Mouse (Mus musculus) liver, embryonic 13.5 days (tissue): ENCODE results near the gene Zfhx3. TPM values are rescaled to one million over a fixed set of nuclear protein-coding genes. Genes with fewer than 3 reads are reported as not detected.

Experiments used
- ATAC-seq: fragments of 200-750 bp; cut with Nextera tagmentation; 2 replicates; pipeline ENCODE4 v1.8.0; 2017; ENCODE audit warnings: low read depth, mild to moderate bottlenecking, moderate number of reproducible peaks, moderate library complexity
- DNase-seq: peaks from one replicate; pipeline ENCODE4 v3.0.0; 2022
- H3K27ac ChIP-seq: fragments of 300-500 bp; sonication (generic); 2 replicates; pipeline ENCODE4 v1.5.1; 2015; ENCODE audit warnings: moderate library complexity, mild to moderate bottlenecking, inconsistent platforms
- H3K27me3 ChIP-seq: fragments of 300-500 bp; sonication (generic); 2 replicates; pipeline ENCODE4 v1.6.1; 2015; ENCODE audit warnings: mild to moderate bottlenecking, inconsistent platforms
- H3K36me3 ChIP-seq: fragments of 300-500 bp; sonication (generic); 2 replicates; pipeline ENCODE4 v1.6.1; 2015; ENCODE audit warnings: mild to moderate bottlenecking, inconsistent platforms
- H3K4me1 ChIP-seq: fragments of 300-500 bp; sonication (generic); replicated peaks from 2 replicates; pipeline ENCODE4 v1.6.1; 2015; ENCODE audit warnings: inconsistent platforms
- H3K4me2 ChIP-seq: fragments of 300-500 bp; sonication (generic); 2 replicates; pipeline ENCODE4 v1.6.1; 2015; ENCODE audit warnings: inconsistent platforms, mild to moderate bottlenecking, moderate library complexity
- H3K4me3 ChIP-seq: fragments of 300-500 bp; sonication (generic); replicated peaks from 2 replicates; pipeline ENCODE4 v1.5.1; 2015; ENCODE audit warnings: mild to moderate bottlenecking, inconsistent platforms
- H3K9ac ChIP-seq: fragments of 300-500 bp; sonication (generic); 2 replicates; pipeline ENCODE4 v1.6.1; 2015; ENCODE audit warnings: mild to moderate bottlenecking, inconsistent platforms
- H3K9me3 ChIP-seq: fragments of 300-500 bp; sonication (generic); replicated peaks from 2 replicates; pipeline ENCODE4 v1.6.1; 2016; ENCODE audit warnings: inconsistent platforms
- WGBS: fragments of 180-500 bp; shearing (Covaris S2); methylation state at CpG from one replicate; pipeline ENCODE4 v1.1.7; 2015; ENCODE audit not compliant: insufficient replicate concordance; 5-methylcytosine and 5-hydroxymethylcytosine counted together
- polyA plus RNA-seq: library from polyadenylated mRNA; unstranded; fragments of >200 nt; fragmentation: Nextera tagmentation; extraction: Ambion mirVana; gene quantifications from 2 replicates; pipeline ENCODE4 v1.2.1, GENCODE M21; 2015

Gene Zfhx3
- polyA plus RNA-seq, 1 experiment from 2014 or later: 1.0 TPM

DNA sequence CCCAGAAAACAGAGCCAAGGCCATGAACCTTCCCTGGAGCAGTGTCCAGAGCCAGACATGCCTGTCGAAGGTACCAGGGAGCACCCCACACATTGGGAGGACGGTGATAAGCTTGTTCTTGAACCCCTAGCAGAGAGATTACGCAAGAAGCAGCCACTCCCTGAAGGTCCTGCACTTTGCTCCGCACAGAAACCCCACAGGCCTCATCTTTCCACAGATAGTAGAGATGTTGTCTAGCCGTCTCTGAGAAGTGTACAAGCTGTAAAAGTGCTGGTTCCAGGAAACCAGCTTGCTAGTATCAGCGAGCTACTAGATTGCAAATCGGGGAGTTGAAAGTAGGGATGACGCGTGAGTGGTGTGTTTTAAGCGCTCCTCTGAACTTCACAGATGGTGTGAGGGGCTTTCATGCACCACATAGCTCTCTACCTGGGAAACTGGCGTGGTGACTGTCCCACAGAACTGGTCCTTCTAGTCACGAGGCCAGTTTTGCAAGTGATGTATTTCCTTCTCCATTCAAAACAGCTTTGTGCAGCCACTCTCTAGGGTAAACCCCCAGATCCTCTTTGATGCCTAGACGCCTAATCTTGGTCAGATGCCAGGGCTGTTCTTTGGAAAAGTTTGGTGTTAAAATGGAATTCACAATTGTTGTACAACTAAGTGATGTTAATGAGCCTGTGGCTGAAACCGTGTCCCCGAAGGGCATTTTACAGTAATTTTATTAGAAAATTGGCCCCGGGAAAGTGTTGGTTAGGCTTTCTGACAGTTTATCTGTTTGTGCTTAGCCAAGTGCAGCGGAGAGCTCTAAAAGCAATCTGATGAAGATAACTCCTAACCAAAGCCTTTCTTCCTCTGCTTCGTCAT is 993.6 kb downstream of the Zfhx3 start:
- Histone ChIP-seq H3K36me3 (0 out of 2 replicates have a peak, but pooled peaks cover 9% of the 10 kb centered on the region), H3K4me2 (no peak overlapping the region), H3K4me3 (no peak overlapping the region), H3K27me3 (peaks cover 19% of the 10 kb centered on the region), H3K9ac (no peak overlapping the region), H3K9me3 (no peaks in the 10 kb centered on the region), H3K27ac (no peak overlapping the region), H3K4me1 (peaks cover 6% of the 10 kb centered on the region; the same call in 1 of the 2 replicates)
- no peak for DNase-seq
- ATAC-seq: no peak
- 45% methylated on average over 18 of the region's 18 CpGs for WGBS

DNA sequence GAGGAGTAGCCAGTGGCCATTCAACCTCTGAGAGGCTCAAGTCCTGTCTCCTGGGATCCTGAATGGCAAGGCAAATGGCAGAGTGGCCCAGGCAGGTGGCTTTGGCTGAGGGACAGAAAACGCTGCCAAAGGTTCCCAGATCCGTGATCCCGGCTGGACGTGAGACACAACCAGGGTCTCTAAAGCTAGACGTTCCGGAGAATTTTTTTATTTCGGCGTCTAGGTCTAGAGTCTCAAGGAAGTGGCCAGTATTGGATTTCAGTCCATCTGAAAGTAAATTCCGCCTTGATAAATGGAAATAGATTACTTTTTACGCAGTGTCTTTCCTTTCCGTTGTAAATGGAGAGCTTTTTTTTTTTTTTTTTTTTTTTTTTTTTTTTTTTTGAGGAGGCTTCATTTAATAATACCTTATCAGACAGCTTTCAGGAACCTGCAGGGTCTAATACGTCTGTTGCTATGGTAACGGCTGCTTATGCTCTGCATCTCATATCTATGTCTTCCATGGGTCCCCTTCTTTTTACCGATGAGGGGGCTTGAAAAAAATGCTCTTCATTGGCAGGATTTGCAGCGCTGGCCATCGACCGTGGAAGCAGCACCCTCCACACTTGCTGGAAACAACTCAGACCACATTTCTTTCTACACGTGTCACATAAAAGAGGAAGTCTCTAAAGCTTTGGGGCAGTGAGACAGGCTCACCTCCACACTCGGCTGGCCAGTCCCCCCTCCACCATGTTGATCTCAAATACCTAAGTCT is 994.4 kb downstream of the Zfhx3 start:
- no peaks in the 10 kb centered on the region for H3K9me3 ChIP-seq
- no peak overlapping the region for H3K9ac ChIP-seq
- H3K27ac ChIP-seq: no peak overlapping the region
- H3K4me3 ChIP-seq: no peak overlapping the region
- no peak for DNase-seq
- H3K27me3 ChIP-seq: peaks cover 19% of the 10 kb centered on the region
- peaks cover 6% of the 10 kb centered on the region; the same call in 1 of the 2 replicates for H3K4me1 ChIP-seq
- H3K4me2 ChIP-seq: no peak overlapping the region
- ATAC-seq: no peak
- 0 out of 2 replicates have a peak, but pooled peaks cover 9% of the 10 kb centered on the region for H3K36me3 ChIP-seq
- 54% methylated on average over 19 of the region's 19 CpGs for WGBS

GRCm38 (mm10) chr8:108937904-108938455 is 995.5 kb downstream of the Zfhx3 start:
- 61% methylated on average over 8 of the region's 8 CpGs for WGBS
- Histone ChIP-seq H3K4me1 (peaks cover 6% of the 10 kb centered on the region; the same call in 1 of the 2 replicates), H3K4me3 (no peak overlapping the region), H3K27me3 (peaks cover 19% of the 10 kb centered on the region), H3K4me2 (no peak overlapping the region), H3K9ac (no peak overlapping the region), H3K9me3 (no peaks in the 10 kb centered on the region), H3K27ac (no peak overlapping the region), H3K36me3 (0 out of 2 replicates have a peak, but pooled peaks cover 9% of the 10 kb centered on the region)
- ATAC-seq: no peak
- DNase-seq: no peak

- WGBS: 77% methylated on average over 8 of the region's 8 CpGs
- H3K4me1 ChIP-seq: no peaks in the 10 kb centered on the region
- no peak overlapping the region for H3K9ac ChIP-seq
- peaks cover 19% of the 10 kb centered on the region for H3K27me3 ChIP-seq
- no peak overlapping the region for H3K4me2 ChIP-seq
- peaks cover 17% of the 10 kb centered on the region for H3K36me3 ChIP-seq
- H3K27ac ChIP-seq: no peak overlapping the region
- H3K9me3 ChIP-seq: peaks cover 14% of the 10 kb centered on the region
- no peak overlapping the region for H3K4me3 ChIP-seq
- DNase-seq: no peak
- ATAC-seq: no peak
These were observed 1000.2 kb downstream of the Zfhx3 start for GRCm38 (mm10) chr8:108942686-108943085.

- WGBS: 75% methylated on average over 11 of the region's 11 CpGs
- Histone ChIP-seq H3K4me3 (no peak overlapping the region), H3K27me3 (peaks cover 17% of the 10 kb centered on the region), H3K4me2 (no peak overlapping the region), H3K9me3 (peaks cover 18% of the 10 kb centered on the region), H3K27ac (no peak overlapping the region), H3K36me3 (peaks cover 21% of the 10 kb centered on the region), H3K4me1 (no peaks in the 10 kb centered on the region), H3K9ac (no peak overlapping the region)
- no peak for DNase-seq
- no peak for ATAC-seq
These were observed 1000.7 kb downstream of the Zfhx3 start for GRCm38 (mm10) chr8:108943132-108943531.

- Histone ChIP-seq H3K9me3 (peaks cover 30% of the 10 kb centered on the region), H3K36me3 (peaks cover 33% of the 10 kb centered on the region), H3K27ac (no peak overlapping the region), H3K27me3 (0 out of 2 replicates have a peak, but pooled peaks cover 11% of the 10 kb centered on the region), H3K4me3 (no peak overlapping the region), H3K4me1 (no peaks in the 10 kb centered on the region), H3K9ac (no peak overlapping the region), H3K4me2 (no peak overlapping the region)
- no peak for DNase-seq
- 87% methylated on average over 13 of the region's 13 CpGs for WGBS
- ATAC-seq: no peak
These were observed 1001.9 kb downstream of the Zfhx3 start for GRCm38 (mm10) chr8:108944312-108944711.

- H3K27ac ChIP-seq: no peak overlapping the region
- WGBS: 91% methylated on average over 21 of the region's 21 CpGs
- no peaks in the 10 kb centered on the region for H3K27me3 ChIP-seq
- H3K9ac ChIP-seq: no peak overlapping the region
- ATAC-seq: no peak
- peaks cover 59% of the 10 kb centered on the region for H3K36me3 ChIP-seq
- no peak overlapping the region for H3K4me3 ChIP-seq
- no peaks in the 10 kb centered on the region for H3K4me1 ChIP-seq
- no peak overlapping the region for H3K4me2 ChIP-seq
- peaks cover 45% of the 10 kb centered on the region for H3K9me3 ChIP-seq
- DNase-seq: no peak
These were observed 1007.9 kb downstream of the Zfhx3 start for GRCm38 (mm10) chr8:108950311-108950710.

- H3K4me2 ChIP-seq: no peak overlapping the region
- H3K36me3 ChIP-seq: peaks cover 66% of the 10 kb centered on the region
- 76% methylated on average over 12 of the region's 12 CpGs for WGBS
- DNase-seq: no peak
- ATAC-seq: no peak
- no peak overlapping the region for H3K27ac ChIP-seq
- no peaks in the 10 kb centered on the region for H3K27me3 ChIP-seq
- peaks cover 42% of the 10 kb centered on the region for H3K9me3 ChIP-seq
- no peak overlapping the region for H3K9ac ChIP-seq
- no peaks in the 10 kb centered on the region for H3K4me1 ChIP-seq
- no peak overlapping the region for H3K4me3 ChIP-seq
These were observed 1009.1 kb downstream of the Zfhx3 start for GRCm38 (mm10) chr8:108951560-108951959.

- no peak for ATAC-seq
- no peak for DNase-seq
- Histone ChIP-seq H3K4me2 (peak overlapping the region; percentile 17), H3K27ac (no peak overlapping the region), H3K4me3 (0 out of 2 replicates have a peak overlapping the region, but pooled peaks have one; percentile 8), H3K9ac (no peak overlapping the region), H3K36me3 (peaks cover 19% of the 10 kb centered on the region), H3K27me3 (no peaks in the 10 kb centered on the region), H3K9me3 (no peaks in the 10 kb centered on the region), H3K4me1 (no peaks in the 10 kb centered on the region)
- WGBS: 67% methylated on average over 31 of the region's 37 CpGs
These were observed 1014.0 kb downstream of the Zfhx3 start for GRCm38 (mm10) chr8:108956416-108956815.

DNA sequence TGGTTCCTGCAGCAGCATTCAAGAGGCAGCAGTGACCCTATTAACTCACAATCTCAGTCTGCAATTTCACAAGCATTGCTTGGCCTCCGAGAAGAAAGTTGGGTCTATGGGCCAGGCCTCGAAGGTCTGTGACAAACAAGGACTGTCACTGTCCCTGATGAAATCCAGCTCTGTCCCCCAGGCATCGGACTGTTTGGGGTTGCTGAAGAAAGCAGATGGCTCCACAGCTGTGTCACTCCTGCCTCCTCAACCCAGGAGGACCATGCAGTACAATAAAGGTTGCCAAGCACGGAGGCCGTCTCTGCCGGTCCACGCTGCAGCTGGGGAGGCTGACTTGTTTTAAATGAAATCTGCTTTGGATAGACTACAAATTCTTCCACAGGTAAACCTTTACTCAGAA is 1020.1 kb downstream of the Zfhx3 start:
- no peak for DNase-seq
- ATAC-seq: no peak

GRCm38 (mm10) chr8:108963181-108963580 is 1020.7 kb downstream of the Zfhx3 start:
- no peak for ATAC-seq
- 73% methylated on average over 2 of the region's 2 CpGs for WGBS
- Histone ChIP-seq H3K9ac (no peak overlapping the region), H3K36me3 (no peaks in the 10 kb centered on the region), H3K4me3 (no peak overlapping the region), H3K4me2 (no peak overlapping the region), H3K9me3 (no peaks in the 10 kb centered on the region), H3K27ac (no peak overlapping the region), H3K27me3 (no peaks in the 10 kb centered on the region), H3K4me1 (no peaks in the 10 kb centered on the region)
- DNase-seq: no peak

More for the DNA sequence above, 1020.1 kb downstream of the Zfhx3 start:
- H3K27me3 ChIP-seq: no peaks in the 10 kb centered on the region
- H3K36me3 ChIP-seq: no peaks in the 10 kb centered on the region
- no peaks in the 10 kb centered on the region for H3K4me1 ChIP-seq
- 63% methylated on average over 7 of the region's 7 CpGs for WGBS
- no peak overlapping the region for H3K27ac ChIP-seq
- no peak overlapping the region for H3K4me2 ChIP-seq
- H3K4me3 ChIP-seq: no peak overlapping the region
- no peaks in the 10 kb centered on the region for H3K9me3 ChIP-seq
- H3K9ac ChIP-seq: no peak overlapping the region
